Mouse (Mus musculus): ENCODE data around the gene Syt1.

DNA sequence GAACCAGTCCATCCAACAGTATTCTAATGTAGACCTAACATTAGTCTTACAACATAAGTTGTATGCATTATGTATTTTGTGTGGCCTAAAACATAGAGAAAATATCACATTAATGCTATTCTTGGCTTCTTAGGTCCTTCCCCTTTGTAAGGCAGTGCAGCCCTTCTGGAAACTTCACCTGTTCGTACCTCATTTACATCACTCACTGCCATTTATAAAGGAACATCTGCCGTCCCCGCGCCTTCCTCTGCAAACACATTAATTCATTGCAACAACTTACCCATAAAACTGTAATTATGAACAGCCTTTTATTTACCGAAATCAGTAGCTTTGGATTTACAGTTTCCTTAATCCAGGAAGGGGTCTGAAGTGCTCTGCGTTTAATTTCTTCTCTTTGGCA lies 195.4 kb downstream of the Syt1 start:
- TF ChIP-seq TAL1 (IDR thresholded peaks at IDR 0.05; ENCODE audit: low read length) (no peak), GATA1 (IDR thresholded peaks at IDR 0.05; ENCODE audit: low read length) (no peak)

Data from erythroblast, embryonic 14.5 days (primary cell).